Mouse (Mus musculus) liver, embryonic 14.5 days (tissue): ENCODE data around the gene 3110082J24Rik.

Experiments
- CTCF ChIP-seq: IDR thresholded peaks from 2 replicates; pipeline ENCODE4 v1.5.1; 2016; ENCODE audit warnings: antibody characterized with exemption, low read depth, control low read depth
- EP300 ChIP-seq: IDR thresholded peaks from 2 replicates; pipeline ENCODE4 v1.6.1; 2016; ENCODE audit warnings: antibody characterized with exemption, low read depth

DNA sequence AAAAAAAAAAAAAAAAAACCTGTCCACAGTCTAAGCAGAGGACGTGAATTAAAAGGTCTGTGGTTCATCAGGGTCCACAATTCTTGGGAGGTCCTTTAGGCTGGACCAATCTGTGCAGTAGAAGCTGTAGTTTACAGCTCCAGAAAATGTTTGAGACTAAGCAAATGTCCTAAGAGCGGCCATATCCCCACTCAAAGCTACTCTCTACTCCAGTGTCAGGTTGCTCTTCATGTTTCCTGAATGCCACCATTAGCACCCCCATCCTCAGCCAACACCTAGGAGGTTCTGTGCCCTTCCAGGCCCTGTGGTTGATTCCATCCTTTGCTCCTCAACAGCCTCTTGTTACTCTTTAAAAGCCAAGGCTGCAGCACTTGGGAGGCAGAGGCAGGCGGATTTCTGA lies 33.5 kb downstream of the 3110082J24Rik start:
- TF ChIP-seq CTCF, result no peak
- no peak for TF ChIP-seq EP300
